Mouse (Mus musculus): Measurements from ENCODE around the gene Rbms2.

The Rbms2 gene

DNA sequence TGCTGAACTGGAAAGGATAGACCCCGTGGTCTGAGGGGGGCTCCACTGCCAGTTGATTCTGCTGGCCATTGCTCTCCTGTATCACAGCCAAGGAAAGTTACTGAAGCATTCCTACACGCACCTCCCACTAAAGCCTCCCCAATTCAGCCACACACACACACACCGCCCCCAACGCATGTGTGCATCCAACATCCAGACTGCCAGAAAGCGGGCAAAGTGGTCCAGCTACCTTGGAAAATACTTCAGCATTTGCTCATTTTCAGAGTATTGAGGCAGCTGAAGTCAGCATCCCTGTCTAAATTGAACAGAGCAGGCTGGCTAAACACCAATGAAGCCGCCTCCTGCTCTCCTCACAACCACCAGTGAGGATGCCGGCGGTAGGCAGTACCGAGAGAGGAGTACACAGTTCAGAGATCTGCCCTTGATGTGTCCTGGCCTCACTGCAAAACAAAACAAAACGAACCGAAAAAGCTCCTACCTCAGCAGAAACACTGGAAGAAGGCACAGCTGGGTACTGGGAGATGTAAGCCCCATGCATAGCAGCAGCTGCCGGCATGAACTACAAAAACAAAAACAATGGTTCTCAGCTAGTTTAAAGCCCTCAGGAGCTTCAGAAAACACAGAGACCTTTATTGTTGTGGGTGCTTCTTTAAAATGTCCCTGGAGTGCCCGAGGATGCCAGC lies 46.3 kb downstream of the Rbms2 start:
- peak; percentile 72 for DNase-seq

DNA sequence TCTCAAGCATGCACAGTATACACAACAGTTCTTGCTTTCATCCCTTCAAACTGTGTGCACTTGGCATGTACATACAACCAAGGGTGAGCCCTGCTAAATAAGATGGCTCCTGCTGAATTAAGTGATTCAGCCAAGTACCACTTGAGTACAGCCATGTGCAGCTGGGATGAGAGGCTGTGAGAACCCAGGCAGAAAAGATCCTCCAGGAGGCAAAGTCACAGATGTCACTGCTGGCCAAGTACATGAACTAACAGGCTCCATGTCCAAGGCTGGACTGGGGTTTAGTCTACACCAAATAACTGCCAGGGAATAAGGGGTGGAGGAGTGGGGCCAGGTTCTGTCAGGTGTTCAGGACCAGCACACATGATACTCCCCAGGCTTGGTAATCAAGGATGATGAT lies 48.3 kb downstream of the Rbms2 start:
- DNase-seq, result no peak

DNA sequence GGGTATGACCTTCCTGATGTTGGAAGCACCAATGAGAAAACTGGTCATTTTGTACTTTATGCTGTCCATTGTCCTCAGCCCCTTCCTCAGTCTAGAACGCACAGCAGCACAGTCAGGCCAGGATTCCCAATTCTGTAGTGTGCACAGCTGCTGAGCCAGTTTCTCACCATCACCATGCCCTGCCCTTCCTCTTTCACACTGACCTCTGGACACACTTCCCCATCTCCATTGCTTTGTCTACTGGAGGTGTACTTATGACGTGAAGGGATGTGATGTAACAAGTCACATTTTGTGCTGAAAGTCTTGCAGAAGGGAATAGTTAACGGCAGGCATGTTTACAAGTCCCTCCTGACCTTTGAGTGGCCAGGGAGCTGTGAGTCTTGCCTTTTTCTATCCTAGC lies 48.8 kb downstream of the Rbms2 start:
- DNase-seq, result no peak

DNA sequence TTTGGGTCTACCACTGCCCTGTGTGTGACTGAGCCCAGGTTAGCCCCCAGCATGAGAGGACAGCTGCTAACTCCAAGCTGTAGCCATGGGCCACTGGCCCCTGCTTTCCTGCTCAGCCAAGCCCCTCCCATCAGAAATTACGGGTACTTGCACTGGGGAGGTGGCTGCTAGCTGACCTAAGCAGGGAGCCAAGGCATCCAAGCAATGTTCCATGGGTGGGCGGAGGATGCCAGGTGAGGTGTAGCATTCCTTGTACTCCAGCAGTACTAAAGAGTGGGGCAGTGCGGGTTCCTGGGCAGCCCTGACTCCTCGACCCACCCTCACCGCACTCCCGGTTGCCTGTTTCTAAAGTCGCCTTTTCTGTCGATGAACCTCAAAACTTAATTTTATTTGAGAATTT lies 52.0 kb downstream of the Rbms2 start:
- DNase-seq, result no peak

DNA sequence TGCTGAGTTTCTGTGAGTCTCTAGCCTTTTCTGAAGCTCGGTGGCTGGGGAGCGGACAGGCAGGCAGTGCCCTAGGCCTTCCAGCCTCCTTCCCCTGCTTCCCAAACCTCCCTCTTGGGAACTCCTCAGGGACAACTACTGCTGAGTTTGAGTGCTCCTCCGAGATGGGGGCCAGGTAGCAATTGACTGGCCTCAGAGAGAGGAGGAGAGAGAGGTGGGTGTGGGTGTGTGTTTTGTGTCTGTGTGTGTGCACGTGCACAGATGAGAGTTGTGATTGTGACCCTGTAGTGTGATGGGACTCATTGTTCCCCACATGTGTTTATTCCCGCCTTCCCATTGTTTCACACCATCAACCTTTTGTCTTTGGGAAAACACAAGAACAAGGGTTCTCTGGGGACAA lies 52.6 kb downstream of the Rbms2 start:
- no peak for DNase-seq

DNA sequence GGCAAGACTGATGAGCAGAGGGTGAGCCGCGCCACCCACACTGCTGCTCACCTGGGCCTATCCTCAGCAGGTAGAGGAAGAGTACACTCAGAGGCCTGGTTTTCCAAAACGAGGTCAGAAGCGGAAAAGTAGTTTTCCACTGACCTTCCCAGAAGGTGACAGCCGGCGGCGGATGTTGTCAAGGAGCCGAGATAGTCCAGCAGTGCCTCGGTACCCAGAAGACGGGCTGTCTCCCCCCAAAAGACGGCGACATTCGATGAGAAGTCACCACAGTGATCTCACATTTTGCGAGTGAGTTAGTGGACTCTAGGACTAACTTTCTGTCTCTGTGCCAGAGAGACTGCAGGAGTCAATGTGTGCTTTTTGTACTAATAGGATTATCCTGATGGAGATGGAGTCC lies 54.1 kb downstream of the Rbms2 start:
- DNase-seq, result no peak

DNA sequence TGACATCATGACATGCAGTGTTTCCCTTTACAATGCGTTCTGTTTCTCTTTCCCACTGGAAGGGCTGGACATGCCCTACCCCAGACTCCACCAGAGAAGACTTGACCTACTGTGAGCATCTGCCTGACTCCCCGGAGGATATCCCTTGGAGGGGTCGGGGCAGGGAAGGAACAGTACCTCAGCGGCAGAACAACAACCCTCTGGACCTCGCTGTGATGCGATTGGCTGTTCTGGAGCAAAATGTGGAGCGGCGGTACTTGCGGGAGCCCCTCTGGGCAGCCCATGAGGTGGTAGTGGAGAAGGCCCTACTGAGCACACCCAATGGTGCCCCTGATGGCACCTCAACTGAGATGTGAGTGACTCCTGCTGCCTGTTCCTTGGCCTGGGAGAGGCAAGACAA lies 55.3 kb downstream of the Rbms2 start:
- no peak for DNase-seq

DNA sequence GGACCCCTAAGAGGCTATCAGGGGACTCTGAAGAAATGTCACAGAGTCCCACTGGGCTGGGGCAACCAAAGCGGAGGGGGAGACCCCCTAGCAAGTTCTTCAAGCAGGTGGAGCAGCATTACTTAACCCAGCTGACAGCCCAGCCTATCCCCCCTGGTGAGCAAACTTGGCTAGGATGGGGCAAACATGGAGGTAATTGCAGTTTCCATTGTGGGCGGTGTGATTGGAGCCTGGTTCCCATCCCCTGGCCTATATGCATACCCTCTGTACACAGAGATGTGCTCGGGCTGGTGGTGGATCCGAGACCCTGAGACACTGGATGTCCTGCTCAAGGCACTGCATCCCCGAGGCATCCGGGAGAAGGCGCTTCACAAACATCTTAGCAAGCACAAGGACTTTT lies 56.3 kb downstream of the Rbms2 start:
- DNase-seq, result no peak

DNA sequence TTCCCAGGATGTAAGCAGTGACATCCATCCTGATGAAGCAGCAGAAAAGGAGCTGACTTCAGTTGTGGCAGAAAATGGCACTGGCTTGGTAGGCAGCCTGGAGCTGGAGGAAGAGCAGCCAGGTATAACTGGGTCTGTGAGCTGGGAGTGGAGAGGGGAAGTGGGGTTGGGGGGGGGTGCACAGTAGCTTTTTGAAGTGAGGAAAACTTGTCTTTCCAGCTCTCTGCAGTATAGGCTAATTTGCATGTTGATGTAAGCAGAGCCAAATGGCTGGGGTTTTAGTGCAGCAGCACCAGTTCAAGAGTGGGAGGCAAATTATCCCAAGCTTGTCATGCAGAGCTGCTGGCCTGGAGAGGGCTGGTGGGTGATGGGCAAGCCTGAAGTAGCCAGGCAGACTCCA lies 68.9 kb downstream of the Rbms2 start:
- DNase-seq, result no peak

DNA sequence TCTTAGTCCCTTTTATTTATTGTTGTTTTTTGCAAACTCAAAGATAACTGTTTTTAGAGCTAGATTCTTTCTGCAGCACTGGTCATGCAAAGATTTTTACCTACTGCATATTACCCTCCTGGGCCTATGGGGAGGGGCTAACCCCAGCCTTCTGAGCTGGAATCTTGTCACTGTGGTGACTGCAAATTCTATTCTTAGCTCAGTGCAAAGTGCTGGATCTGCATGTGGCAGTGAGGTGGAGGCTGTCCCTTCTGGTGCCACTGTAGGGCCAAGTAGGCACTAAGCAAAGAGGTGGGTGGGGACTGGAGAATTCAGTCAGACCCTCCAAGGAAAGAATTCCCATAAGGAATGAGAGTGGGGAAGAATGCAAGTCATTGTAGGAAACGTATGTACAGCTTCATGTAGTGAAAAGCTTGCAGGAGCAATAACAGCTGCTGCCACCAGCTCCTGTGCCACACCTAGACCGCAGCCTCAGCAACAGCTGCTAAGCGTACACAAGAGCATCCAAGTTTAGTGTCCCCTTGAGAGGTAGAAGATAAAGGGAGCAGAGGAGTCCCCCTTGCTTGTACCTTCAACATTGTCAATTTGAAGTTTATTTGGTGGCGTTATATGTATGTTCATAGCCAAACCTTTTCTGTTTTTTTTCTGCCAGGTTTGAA lies 69.9 kb downstream of the Rbms2 start:
- DNase-seq, result no peak

DNA sequence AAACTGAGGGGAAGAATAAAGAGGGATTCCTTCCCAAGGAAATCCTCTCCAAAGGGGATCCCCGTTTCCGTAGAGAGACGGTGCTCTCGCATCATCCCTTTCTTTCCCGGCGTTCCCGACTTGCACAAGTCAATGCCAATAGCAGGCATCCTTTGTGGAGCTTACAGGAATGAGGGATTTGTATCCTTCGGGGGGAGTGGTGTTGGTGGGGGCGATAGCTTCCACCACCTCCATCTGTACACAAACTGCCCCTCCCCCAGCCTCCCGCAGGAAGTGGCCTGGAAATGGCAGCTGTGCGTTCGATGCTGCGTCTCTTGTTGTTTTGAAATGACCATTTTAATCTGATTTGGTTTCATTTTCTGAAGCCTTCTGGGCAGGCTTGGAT lies 82.5 kb downstream of the Rbms2 start:
- DNase-seq, result peak; percentile 37

DNA sequence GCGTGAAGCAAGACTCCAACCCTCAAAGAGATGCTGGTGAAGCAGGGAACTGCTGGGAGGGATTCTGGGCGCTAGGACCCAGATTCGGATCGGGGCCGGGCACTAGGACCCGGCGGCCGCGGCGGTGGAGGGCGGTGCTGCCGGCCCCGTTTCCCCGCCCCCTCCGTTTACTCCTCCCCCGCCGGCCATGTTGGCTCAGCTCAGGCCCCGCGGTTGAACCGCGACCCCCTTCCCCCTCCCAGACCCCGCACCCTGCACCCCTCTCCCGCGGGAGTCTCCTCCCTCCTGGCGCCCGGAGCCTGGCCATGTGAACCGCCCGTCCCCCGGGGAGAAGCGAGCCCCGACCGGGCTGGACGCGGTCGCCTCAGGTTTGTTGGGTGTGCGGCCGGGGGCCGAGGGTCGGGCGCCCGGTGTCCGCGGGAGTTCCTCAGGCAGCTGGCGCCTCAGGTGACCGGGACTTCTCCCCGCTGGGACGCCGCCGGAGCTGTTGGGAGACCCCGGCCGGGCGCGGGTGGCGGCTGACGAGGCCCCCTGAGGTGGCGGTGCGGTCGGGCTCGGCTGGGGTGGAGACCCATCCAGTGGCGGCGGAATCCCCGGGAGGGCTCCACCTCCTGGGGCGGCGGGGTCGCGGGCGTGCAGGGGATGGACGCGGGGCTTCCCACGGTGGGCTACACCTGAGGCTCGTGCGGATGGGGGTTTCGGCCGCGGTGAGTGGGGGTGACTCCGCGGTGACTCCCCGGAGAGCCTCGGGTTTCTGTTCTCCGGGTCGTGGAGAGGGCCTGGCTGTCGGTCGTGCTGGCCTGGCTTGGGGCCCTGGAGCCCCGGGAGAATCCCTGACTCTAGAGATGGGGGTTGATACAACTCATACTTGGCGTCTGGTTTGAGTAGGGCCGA lies 83.2 kb downstream of the Rbms2 start:
- peak; percentile 87 for DNase-seq

DNA sequence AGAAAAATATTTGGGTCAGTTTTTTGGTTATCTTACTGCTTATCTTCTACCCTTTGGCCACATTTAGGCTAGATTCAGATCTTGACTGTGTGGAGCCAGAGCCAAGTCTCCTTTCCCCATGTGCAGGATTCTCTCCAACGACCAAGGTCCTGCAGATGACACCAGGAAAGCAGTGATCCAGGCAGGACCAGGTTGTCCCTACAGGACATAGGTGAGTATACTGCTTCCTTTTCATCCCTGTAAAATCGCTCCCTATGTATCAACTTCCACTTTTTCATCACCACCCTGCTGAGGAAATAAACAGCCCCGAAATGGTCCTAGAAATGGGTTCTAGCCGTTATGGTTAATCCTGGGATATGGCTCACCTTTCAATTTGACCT lies 83.8 kb downstream of the Rbms2 start:
- DNase-seq, result no peak

DNA sequence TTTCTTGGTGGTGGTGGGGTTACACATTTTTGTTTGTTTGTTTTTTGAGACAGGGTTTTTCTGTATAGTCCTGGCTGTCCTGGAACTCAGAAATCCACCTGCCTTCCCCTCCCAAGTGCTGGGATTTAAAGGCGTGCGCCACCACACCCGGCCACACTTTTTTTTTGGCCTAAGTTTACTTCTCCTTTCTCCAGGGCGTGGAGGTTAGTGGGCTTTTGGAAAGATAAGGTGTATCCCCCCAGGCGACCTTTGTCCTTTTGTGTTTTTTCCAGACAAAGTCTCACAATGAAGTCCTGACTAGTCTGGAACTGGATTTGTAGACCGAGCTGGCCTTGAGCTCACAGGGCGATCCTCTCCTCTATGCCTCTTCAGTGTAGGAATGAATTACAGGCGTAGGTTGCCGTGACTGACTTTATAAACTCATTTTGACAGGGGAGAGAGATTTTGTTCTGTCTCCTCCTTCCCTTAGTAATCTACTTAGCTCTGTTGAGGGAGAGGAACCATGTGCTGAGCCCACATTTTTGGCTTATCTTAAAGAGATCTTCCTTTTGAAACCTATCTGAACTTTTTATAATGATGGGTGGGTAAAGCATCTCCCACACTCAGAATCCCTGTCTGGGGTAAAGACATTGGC lies 85.0 kb downstream of the Rbms2 start:
- DNase-seq, result no peak

DNA sequence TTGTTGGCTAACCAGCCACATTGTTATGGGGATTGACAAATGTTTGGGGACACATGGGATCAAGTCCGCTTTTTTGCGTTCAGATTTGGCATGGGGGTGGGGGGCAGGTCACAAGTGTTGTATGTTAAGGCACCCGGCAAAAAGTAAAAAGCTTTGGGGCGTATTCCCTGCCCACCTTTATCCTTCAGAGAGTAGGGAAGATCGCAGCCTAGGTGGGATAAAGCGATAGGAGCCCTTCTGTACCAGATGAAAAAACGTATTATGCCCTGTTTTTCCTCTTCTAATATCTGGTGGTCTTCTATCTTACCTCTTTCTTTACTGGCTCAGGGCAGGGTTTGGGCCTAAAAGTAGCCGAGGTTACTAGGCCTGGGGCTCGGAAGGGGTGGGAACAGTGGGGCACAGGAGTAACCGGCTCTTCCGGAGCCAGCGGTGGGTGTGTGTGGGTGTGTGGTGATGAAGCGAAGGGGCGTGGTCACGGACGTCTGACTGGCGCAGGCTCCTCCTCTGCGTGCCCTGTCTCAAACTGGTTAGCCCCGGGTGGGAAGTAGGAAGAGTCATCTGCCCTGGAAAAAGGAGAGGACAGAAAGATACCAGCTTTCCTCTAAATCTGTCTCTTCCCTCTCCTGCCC lies 85.6 kb downstream of the Rbms2 start:
- peak; percentile 47 for DNase-seq

DNA sequence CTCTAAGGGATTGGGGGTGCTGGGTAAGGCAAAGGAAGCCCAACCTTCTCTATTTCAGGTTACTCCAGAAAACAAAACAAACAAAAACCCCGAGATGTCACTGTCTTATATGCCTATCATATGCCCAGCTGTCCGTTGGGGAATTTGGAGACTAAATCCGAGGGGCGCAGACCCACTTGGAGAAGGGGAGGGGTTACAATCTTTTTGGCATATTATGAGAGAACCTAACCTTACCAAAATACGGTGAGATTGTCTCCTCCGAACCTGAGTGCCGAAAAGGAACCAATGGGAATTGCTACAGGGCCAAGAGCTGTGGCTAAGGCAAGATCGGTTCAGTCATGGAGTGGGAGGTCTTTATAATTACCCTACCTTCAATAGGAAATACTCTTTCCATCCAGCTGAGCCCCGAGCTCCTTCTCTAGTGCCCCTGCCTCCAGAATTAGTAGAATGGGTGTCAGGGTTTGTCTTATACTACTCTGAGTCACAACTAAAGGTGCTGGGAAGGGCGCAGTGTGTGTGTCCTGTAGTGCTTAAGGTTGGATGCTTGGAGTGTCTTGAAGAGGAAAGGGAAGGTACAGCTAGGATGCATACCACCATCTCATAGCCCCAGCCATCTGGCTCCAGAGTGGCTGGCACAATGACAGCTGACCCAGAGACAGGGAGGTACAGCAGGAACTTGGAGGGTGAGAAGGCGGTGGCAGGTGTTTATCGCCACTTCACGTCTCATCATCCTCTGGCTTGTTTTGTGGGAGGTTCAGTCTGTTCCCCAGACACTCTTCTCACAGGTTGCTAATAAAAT lies 86.4 kb downstream of the Rbms2 start:
- DNase-seq, result peak; percentile 15

DNA sequence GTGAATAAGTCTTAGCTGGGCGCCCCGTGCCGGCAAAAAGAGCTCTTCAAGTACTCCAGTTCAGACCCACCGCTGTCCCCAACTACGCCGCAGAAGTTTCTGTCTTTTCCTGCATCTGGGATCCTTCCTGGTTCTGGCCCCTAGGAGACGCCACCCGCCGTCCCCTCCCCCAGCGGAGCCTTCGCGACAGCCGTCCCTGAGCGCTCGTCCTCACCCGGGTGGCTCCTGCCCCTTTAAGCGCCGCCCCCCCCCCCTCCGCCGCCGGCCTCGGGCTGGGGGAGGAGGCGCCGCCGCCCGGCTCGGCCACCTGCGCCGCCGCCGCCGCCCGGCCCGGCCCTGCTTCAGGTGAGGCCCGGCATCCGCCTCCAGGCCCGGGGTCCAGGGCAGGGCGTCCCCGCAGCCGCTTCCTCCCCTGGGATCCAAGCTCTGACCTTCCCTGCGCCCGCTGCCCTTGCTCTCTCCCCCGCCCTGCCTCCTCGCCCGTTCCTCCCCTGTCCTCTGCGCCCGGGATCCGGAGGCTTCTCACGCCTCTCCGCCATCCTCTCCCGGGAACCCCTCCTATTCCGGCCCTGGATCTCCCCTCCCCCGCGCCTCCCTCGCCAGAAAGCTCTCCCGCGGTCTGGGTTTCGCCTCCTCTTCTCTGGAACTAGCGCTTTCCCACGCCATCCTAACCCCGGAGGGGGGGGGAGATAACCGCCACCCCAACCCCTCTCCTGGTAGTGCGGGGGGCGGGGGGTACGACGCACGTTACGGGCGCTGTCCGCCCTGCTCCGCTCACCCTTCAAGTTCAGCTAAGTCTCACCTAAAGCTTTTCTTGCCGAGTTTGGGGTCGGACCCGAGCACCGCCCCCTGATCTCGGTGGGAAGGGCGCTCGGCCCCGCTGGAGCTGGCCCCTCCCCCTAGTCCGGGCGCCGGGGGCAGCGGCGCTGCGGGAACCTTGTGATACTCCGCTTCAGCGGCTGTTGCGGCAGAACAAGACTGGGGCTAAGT lies 87.3 kb downstream of the Rbms2 start:
- DNase-seq, result peak; percentile 75

DNA sequence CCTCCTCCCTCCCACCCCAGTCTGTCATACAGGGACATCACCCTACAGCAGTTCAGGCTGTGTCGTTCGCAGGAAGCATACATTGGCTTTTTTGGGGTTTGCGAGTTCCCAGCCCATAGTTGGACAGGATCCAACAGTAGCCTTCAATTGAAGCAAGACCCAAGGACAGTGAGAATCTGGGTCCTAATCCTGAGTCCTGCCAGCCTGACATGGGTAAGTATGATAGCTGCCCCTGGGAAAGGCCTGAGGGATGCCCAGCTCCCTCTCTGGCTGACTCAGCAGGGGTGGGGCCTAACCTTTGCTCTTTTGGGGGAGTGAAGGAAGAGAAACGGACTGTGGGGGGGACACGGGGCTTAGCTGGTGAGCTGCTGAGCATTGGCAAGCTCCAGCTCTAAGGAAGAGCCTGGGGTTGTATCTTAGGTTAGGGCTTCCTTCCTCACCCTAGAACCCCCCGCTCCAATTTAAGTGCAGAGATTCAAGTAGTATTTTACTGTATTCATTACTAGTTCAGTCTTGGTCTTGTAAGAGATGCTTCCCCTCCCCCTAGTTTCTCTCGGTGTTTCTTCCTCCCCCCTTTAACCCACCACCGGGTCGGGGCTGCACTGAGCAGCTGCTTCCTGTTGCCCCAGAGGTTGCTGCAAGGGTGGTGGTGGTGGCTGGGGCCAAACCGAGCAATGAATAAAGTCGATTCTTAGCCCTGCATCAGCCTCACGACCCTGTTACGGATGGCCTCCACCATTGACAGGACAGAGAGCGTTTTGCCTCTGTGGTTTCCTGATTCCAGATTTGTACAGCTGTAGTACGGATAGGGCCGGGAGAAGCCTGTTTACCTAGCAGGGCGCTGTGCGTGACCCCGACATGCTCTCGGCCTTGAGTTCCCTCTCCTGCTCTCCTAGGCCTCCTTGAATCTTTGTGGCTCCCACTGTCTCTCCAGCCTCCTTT lies 88.3 kb downstream of the Rbms2 start, which contains the start of gene Baz2a:
TSS of gene Baz2a (plus strand) at position 14 of the 942 bp plus-strand sequence.
- peak; percentile 20 for DNase-seq

Measured in right cerebral cortex, postnatal 25 days (tissue).